Mouse (Mus musculus) 3134 (cell line): ENCODE measurements around the gene Olfr462.
"Not testable (repeated sequence)": the region's sequence is repeated elsewhere in the genome, so short reads cannot be mapped to it uniquely, and the experiment has no call there.

ENCODE experiments used
- DNase-seq: peaks from one replicate; pipeline ENCODE4 v3.0.0-alpha.2; 2011; ENCODE audit warnings: low spot score; ENCODE audit not compliant: insufficient read length; ENCODE audit errors: extremely low read depth

Gene Olfr462

DNA sequence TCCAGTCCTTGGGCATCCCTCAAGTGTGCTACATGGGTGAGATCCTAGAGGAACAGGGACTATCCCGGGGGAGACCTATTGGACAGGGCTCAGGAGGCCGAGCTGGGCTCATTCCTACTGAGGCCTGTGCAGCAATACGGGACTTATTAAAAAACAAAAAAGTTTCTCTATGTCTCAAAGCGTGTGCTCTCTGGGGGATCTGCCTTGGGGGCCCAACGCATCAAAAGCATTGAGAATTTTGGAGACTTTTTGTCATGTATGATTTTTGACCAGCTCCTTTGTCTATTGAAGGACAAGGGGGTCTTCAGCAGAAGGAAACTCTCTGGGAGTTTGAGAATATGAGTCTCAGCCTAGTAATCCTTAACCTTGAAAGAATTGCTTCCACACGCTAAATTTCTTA is at the start of gene Olfr462:
Gene Olfr462, minus strand, starts transcription at position 101 of the 400 bp plus-strand sequence.
- DNase-seq = no peak

- DNase-seq = no peak
These were observed 43.4 kb upstream of the Olfr462 start for GRCm38 (mm10) chr11:87935467-87935866.

GRCm38 (mm10) chr11:87933731-87934130 is 41.7 kb upstream of the Olfr462 start:
- DNase-seq = no peak

GRCm38 (mm10) chr11:87930348-87930747 is 38.3 kb upstream of the Olfr462 start:
- DNase-seq = no peak

- no peak for DNase-seq
These were observed 28.9 kb upstream of the Olfr462 start, which contains the start of gene Olfr464 for GRCm38 (mm10) chr11:87920966-87921365. Olfr464 (minus strand) TSS chr11:87920967.

- DNase-seq = no peak
These were observed 28.2 kb upstream of the Olfr462 start for GRCm38 (mm10) chr11:87920301-87920700.

GRCm38 (mm10) chr11:87916005-87916404 is 23.9 kb upstream of the Olfr462 start:
- DNase-seq = no peak

DNA sequence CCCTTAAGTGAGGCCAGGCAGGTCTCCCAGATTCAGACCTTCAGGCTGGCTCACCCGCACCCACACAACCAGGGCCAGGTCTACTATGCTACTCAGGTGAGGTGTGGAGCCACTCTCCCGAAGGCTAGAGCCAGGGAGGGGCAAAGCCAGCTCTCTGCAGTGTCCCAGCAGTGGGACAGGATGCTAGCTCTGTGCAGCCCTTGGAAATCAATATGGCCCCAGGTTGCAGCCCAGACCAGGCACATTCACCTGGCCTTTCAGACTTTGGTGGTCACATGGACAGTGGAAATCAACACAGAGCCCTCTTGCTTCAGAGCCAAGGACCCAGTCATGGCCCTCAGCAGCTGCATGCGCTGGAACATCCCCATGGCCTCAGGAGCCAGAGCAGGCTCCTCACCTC is 12.3 kb upstream of the Olfr462 start:
- no peak for DNase-seq

- DNase-seq = no peak
These were observed 5.2 kb upstream of the Olfr462 start, which contains the start of gene Olfr463 for GRCm38 (mm10) chr11:87897287-87897686. Olfr463 (minus strand) TSS chr11:87897387.

DNA sequence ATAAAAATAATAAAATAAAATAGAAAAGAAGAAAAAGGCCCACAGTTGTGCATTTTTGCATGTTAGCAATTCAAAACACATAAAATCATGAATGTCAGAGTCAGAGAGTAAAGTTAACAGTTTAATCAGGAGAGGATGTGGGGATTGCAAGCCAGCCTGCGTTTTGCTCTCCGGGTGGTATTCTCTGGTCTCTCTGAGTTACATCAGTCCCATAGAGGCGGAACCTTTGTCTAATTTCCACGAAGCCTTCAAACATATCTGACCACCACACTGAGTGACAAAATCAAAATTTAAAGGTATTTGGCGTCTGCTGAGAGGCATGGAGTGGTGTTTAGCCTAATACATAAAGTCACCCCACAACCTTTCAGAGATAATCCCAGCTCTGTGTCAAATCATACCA is 7.2 kb downstream of the Olfr462 start:
- DNase-seq = no peak

DNA sequence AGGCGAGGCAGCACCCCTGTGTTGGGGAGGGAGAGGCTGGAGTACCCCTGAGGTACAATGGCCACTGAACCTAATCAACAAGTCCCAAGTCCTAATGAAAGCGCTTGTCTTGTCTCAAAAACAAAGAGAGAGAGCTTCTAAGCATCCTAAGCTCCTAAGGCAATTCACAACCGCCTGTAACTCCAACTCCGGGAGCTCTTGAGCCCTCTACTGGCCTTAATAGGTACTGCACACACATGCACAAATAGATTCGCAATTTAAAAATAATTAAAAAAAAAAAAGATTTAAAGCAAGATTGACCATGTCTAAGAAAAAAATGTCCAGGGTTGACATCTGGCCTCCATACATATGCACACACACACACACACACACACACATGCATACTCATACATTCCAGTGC is 8.6 kb downstream of the Olfr462 start:
- no peak for DNase-seq

- DNase-seq = no peak
These were observed 10.4 kb downstream of the Olfr462 start for GRCm38 (mm10) chr11:87881714-87882113.

GRCm38 (mm10) chr11:87879826-87880225 is 12.2 kb downstream of the Olfr462 start:
- DNase-seq = no peak

GRCm38 (mm10) chr11:87875436-87875835 is 16.6 kb downstream of the Olfr462 start, which contains the start of gene Epx:
Epx (minus strand) TSS chr11:87875536.
- DNase-seq = no peak

- DNase-seq = no peak
These were observed 20.3 kb downstream of the Olfr462 start for GRCm38 (mm10) chr11:87871766-87872165.

DNA sequence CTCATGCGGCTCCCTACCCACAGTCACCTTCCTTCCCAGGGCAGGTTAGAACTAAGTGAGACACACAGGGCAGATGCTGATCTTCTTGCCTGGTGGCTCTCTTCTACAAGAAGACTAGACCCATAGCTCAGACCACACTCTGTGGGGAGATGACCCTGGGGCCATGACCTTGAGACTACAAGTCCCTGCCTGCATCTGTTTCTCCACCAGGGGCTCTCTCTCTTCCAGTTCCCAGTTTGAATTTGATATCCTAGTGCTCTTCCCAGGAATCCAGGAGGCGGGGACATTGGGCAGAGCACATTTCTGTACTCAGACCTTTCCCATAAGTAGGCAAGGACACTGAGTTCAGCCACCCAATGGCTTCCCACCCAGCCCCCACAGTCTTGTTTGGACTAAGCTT is 22.0 kb downstream of the Olfr462 start:
- no peak for DNase-seq

GRCm38 (mm10) chr11:87866891-87867290 is 25.2 kb downstream of the Olfr462 start:
- DNase-seq = not testable (repeated sequence)

DNA sequence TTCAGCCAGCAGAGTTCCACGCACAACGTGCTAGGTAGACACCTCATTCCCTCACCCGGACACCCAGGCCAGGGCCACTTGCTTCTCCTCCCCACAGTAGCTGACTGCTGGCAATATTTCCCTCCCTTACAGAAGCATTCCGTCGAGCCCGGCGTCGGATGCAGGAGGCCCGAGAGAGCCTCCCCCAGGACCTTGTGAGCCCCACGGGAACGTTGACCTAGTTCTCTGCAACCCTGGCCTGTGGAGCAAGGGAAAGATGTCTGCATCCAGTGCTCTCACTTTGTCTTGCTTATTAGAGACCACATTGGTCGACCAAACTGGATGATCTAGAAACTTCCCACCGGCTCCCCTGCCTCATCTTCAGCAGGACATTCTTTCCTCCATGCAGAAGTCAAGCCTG is 29.3 kb downstream of the Olfr462 start:
- DNase-seq = no peak

DNA sequence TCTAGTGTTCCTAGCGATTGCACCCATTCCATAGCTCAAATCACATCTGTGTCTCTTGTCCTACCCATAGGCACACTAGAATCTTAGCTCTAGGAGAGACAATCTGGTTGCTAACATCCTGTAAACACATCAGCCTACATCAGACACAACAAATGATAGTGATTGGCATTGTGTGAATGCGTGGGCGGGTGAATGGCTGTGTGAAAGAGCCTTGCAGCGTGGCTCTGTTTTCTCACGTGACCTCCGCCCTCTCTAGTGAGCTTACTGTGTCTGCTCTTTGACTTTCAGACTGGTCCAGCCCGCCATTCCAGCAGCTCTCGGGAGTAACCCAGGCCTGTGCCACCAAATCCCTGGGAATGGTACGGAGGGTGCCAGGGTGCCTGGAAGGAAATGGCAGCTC is 31.6 kb downstream of the Olfr462 start:
- no peak for DNase-seq

GRCm38 (mm10) chr11:87859273-87859672 is 32.8 kb downstream of the Olfr462 start:
- DNase-seq = no peak

GRCm38 (mm10) chr11:87854550-87854949 is 37.5 kb downstream of the Olfr462 start:
- no peak for DNase-seq

DNA sequence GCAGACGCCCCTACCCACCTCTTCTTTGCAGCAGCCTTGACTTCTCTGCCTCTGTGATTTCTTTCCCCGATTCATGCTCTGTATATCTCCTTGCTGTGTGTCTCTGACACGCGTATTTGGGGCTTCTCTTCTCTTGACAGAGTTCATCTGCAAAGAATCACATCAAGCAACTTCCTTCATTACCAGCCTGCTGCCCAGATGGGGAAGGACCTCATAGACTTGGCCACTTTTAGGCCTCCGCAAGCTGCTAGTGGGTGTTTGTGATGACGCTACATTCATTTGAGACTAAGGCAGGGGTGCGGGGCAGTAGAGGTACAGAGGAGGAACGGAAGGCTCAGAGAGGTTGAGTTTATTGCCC is 38.5 kb downstream of the Olfr462 start:
- no peak for DNase-seq
